Mouse (Mus musculus) CH12.LX (cell line): ENCODE data around the gene Icmt. TPM values are rescaled to one million over a fixed set of nuclear protein-coding genes. Genes with fewer than 3 reads are reported as not detected.

ENCODE experiments used
- DNase-seq: peaks from one replicate; pipeline ENCODE4 v3.0.0-alpha.2; 2013; ENCODE audit errors: extremely low read depth
- H3K27ac ChIP-seq: 2 replicates; pipeline ENCODE4 v1.5.1; 2012; ENCODE audit warnings: low read depth, mild to moderate bottlenecking, control low read depth, moderate library complexity; ENCODE audit not compliant: insufficient read depth
- H3K27me3 ChIP-seq: replicated peaks from 2 replicates; pipeline ENCODE3; 2012; ENCODE audit warnings: inconsistent platforms
- H3K36me3 ChIP-seq, 2 experiments: replicated peaks in 1 of 2; 2 replicates each; pipeline versions ENCODE3 to v1.6.1; 2012; ENCODE audit warnings: inconsistent platforms in 1 of 2, low read length in 1 of 2, mild to moderate bottlenecking in 1 of 2, mixed read lengths in 1 of 2, moderate library complexity in 1 of 2; ENCODE audit not compliant: control insufficient read depth in 1 of 2, insufficient read depth in 1 of 2
- H3K4me1 ChIP-seq, 2 experiments: 2 replicates each; pipeline ENCODE4 v1.6.1; 2012; ENCODE audit warnings: inconsistent platforms in 1 of 2, moderate library complexity in 1 of 2; ENCODE audit not compliant: insufficient read depth in 2 of 2, control insufficient read depth in 1 of 2
- H3K4me2 ChIP-seq: 2 replicates; pipeline ENCODE4 v1.6.1; 2012; ENCODE audit warnings: low read depth, mild to moderate bottlenecking, control low read depth; ENCODE audit not compliant: poor library complexity, insufficient read depth, severe bottlenecking
- H3K4me3 ChIP-seq, 3 experiments: fragments of 150-350 bp in 1 of 3; sonication (generic) in 1 of 3; replicated peaks in 1 of 3; 2 replicates each; pipeline versions ENCODE3 to v1.5.1; 2011 to 2012; ENCODE audit warnings: low read depth in 2 of 3, low read length in 2 of 3, mild to moderate bottlenecking in 2 of 3, moderate library complexity in 2 of 3, control low read depth in 1 of 3, improper control_type of control experiment in 1 of 3, inconsistent platforms in 1 of 3, mixed read lengths in 1 of 3; ENCODE audit not compliant: poor library complexity in 1 of 3
- H3K79me2 ChIP-seq: replicated peaks from 2 replicates; pipeline ENCODE4 v1.6.1; 2012; ENCODE audit warnings: mild to moderate bottlenecking, moderate library complexity; ENCODE audit not compliant: control insufficient read depth, poor library complexity, insufficient read depth, severe bottlenecking; ENCODE audit errors: extremely low read depth
- H3K9ac ChIP-seq: 2 replicates; pipeline ENCODE4 v1.6.1; 2012; ENCODE audit warnings: low read depth, mild to moderate bottlenecking, control low read depth, moderate library complexity; ENCODE audit not compliant: insufficient read depth
- H3K9me3 ChIP-seq: replicated peaks from 2 replicates; pipeline ENCODE3; 2012; ENCODE audit warnings: low read length, inconsistent platforms, mixed read lengths
- CHD1 ChIP-seq: IDR thresholded peaks from 2 replicates; pipeline ENCODE4 v1.6.1; 2012; ENCODE audit warnings: low read depth, low read length, improper control_type of control experiment, inconsistent platforms
- CTCF ChIP-seq, 2 experiments: IDR thresholded peaks in 1 of 2; conservative IDR thresholded peaks in 1 of 2; 2 replicates each; pipeline ENCODE4 v1.5.1; 2011 to 2012; ENCODE audit warnings: low read depth in 2 of 2, low read length in 2 of 2, improper control_type of control experiment in 1 of 2, inconsistent platforms in 1 of 2, mild to moderate bottlenecking in 1 of 2, moderate library complexity in 1 of 2
- E2F4 ChIP-seq: IDR thresholded peaks from 2 replicates; pipeline ENCODE4 v1.6.1; 2011; ENCODE audit warnings: low read depth, low read length, improper control_type of control experiment; ENCODE audit not compliant: insufficient replicate concordance
- ETS1 ChIP-seq: conservative IDR thresholded peaks from 2 replicates; pipeline ENCODE4 v1.6.1; 2012; ENCODE audit warnings: low read depth, mild to moderate bottlenecking, inconsistent platforms, low read length, improper control_type of control experiment, moderate library complexity
- GABPA ChIP-seq: IDR thresholded peaks from 2 replicates; pipeline ENCODE4 v1.6.1; 2012; ENCODE audit warnings: low read depth, low read length, improper control_type of control experiment, inconsistent platforms; ENCODE audit not compliant: insufficient replicate concordance
- JUN ChIP-seq: IDR thresholded peaks from 2 replicates; pipeline ENCODE4 v1.6.1; 2011; ENCODE audit warnings: low read depth, mild to moderate bottlenecking, low read length, improper control_type of control experiment, moderate library complexity; ENCODE audit not compliant: insufficient read depth
- JUND ChIP-seq: conservative IDR thresholded peaks from 2 replicates; pipeline ENCODE4 v1.6.1; 2011; ENCODE audit warnings: low read depth, low read length, improper control_type of control experiment
- MAFK ChIP-seq: IDR thresholded peaks from 2 replicates; pipeline ENCODE4 v1.6.1; 2011; ENCODE audit warnings: low read length, improper control_type of control experiment; ENCODE audit not compliant: insufficient replicate concordance
- MAX ChIP-seq: IDR thresholded peaks from 2 replicates; pipeline ENCODE4 v1.6.1; 2011; ENCODE audit warnings: low read length, improper control_type of control experiment
- MAZ ChIP-seq: IDR thresholded peaks from 2 replicates; pipeline ENCODE4 v1.6.1; 2012; ENCODE audit warnings: low read depth, mild to moderate bottlenecking, inconsistent platforms, low read length, improper control_type of control experiment, moderate library complexity
- MXI1 ChIP-seq: IDR thresholded peaks from 2 replicates; pipeline ENCODE4 v1.6.1; 2011; ENCODE audit warnings: mild to moderate bottlenecking, low read depth, low read length, improper control_type of control experiment
- MYC ChIP-seq: IDR thresholded peaks from 2 replicates; pipeline ENCODE4 v1.6.1; 2011; ENCODE audit warnings: low read depth, mild to moderate bottlenecking, improper control_type of control experiment, low read length
- NELFE ChIP-seq: IDR thresholded peaks from 2 replicates; pipeline ENCODE4 v1.6.1; 2011; ENCODE audit warnings: low read depth, low read length, improper control_type of control experiment
- NRF1 ChIP-seq: IDR thresholded peaks from 2 replicates; pipeline ENCODE4 v1.6.1; 2014; ENCODE audit warnings: low read depth, mild to moderate bottlenecking, inconsistent platforms, low read length, improper control_type of control experiment, moderate library complexity
- POLR2A ChIP-seq: IDR thresholded peaks from 2 replicates; pipeline ENCODE4 v1.6.1; 2011; ENCODE audit warnings: low read depth, mild to moderate bottlenecking, improper control_type of control experiment, low read length
- RAD21 ChIP-seq: IDR thresholded peaks from 2 replicates; pipeline ENCODE4 v1.6.1; 2011; ENCODE audit warnings: low read depth, mild to moderate bottlenecking, low read length, improper control_type of control experiment, moderate library complexity
- TCF12 ChIP-seq: IDR thresholded peaks from 2 replicates; pipeline ENCODE4 v1.6.1; 2014; ENCODE audit warnings: low read depth, mild to moderate bottlenecking, inconsistent platforms, low read length, improper control_type of control experiment
- UBTF ChIP-seq: IDR thresholded peaks from 2 replicates; pipeline ENCODE4 v1.6.1; 2012; ENCODE audit warnings: low read depth, mild to moderate bottlenecking, inconsistent platforms, low read length, improper control_type of control experiment, moderate library complexity
- ZC3H11A ChIP-seq: IDR thresholded peaks from 2 replicates; pipeline ENCODE4 v1.6.1; 2012; ENCODE audit warnings: low read depth, mild to moderate bottlenecking, inconsistent platforms, low read length, improper control_type of control experiment
- ZKSCAN1 ChIP-seq: IDR thresholded peaks from 2 replicates; pipeline ENCODE4 v1.6.1; 2012; ENCODE audit warnings: low read depth, inconsistent platforms, low read length, improper control_type of control experiment, borderline replicate concordance
- ZMIZ1 ChIP-seq: IDR thresholded peaks from 2 replicates; pipeline ENCODE4 v1.6.1; 2012; ENCODE audit warnings: low read depth, mild to moderate bottlenecking, inconsistent platforms, low read length, improper control_type of control experiment
- ZNF384 ChIP-seq: IDR thresholded peaks from 2 replicates; pipeline ENCODE4 v1.6.1; 2012; ENCODE audit warnings: low read depth, low read length, improper control_type of control experiment, inconsistent platforms
- dilution Hi-C: fragments of 300-500 bp; cut with MboI; formaldehyde crosslinking; loops from 2 replicates; pipeline ENCODE4 v1.14.3; 2020; ENCODE audit warnings: low sequenced_read_pairs; ENCODE audit not compliant: extremely low pct_unique_long_range_greater_than_20kb, extremely low pct_ligation_motif_present
- in situ Hi-C: fragments of 300-500 bp; cut with MboI; formaldehyde crosslinking; loops from 3 replicates; pipeline ENCODE4 v1.14.3; 2019; ENCODE audit warnings: low sequenced_read_pairs, low pct_ligation_motif_present, low pct_unique_long_range_greater_than_20kb, mixed read lengths
- polyA plus RNA-seq: library from polyadenylated mRNA; unstranded; fragments of >175 nt; gene quantifications from 2 replicates; pipeline ENCODE4 v1.2.1, GENCODE M21; 2012; ENCODE audit warnings: low read depth; ENCODE audit not compliant: insufficient read length
- total RNA-seq, 2 experiments: library from RNA; depleted of rRNA; stranded (reverse); fragments of 300-350 nt in 1 of 2; fragments of >200 nt in 1 of 2; gene quantifications; 2 replicates each; pipeline ENCODE4 v1.2.3; 2012 to 2014

Gene Icmt
- total and polyA plus RNA-seq, 3 experiments: 18.5 to 29.8 (median 21.5) TPM

DNA sequence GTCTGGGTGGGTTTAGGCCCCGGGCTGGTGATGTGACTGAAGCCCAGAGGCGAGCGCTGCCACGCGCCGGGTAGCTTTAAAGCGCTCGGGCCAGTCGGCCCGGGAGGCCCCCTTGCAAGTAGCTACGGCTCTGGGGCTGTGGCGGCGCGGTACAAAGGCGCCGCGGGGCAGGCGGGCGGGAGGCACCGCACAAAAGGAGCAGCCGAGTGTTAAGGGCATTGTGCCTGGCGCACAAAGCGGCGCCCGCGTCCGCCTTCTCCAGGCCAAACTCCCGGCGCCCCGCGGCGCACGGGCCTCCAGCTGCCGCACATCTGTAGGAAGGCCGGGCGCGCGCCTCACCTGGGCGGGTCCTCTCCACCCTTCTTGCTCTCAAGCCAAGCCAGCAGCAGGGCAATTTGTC, 6.6 kb upstream of the Icmt start:
- in situ Hi-C loops: loop anchor here (5.0 to 25.0 kb wide), 3 partner anchors 78 to 1822 kb away; no protein-coding TSS in a partner anchor
- H3K36me3 ChIP-seq: no peaks in the 10 kb centered on the region
- H3K9ac ChIP-seq: no peak overlapping the region
- peak overlapping the region; percentile 68 for H3K4me2 ChIP-seq
- H3K27ac ChIP-seq: no peak overlapping the region
- H3K27me3 ChIP-seq: peaks cover 65% of the 10 kb centered on the region
- H3K9me3 ChIP-seq: no peaks in the 10 kb centered on the region
- peaks cover 10 to 36% of the 10 kb centered on the region in 2 experiments for H3K4me1 ChIP-seq
- no peak for DNase-seq
- no peak for TF ChIP-seq E2F4
- peak; percentile 10; the same call in 1 of the 2 replicates for TF ChIP-seq TCF12
- no peak for TF ChIP-seq CHD1
- TF ChIP-seq UBTF: 0 out of 2 replicates have a peak, but pooled peaks have one; percentile 16
- TF ChIP-seq ZMIZ1: no peak
- TF ChIP-seq ZNF384: no peak
- TF ChIP-seq, all 38 proteins: peak for 2
- dilution Hi-C loops: no loop called here
- Histone ChIP-seq H3K79me2 (no peaks in the 10 kb centered on the region), H3K4me3 (peak overlapping the region in 1 of 3 experiments; percentile 9)

DNA sequence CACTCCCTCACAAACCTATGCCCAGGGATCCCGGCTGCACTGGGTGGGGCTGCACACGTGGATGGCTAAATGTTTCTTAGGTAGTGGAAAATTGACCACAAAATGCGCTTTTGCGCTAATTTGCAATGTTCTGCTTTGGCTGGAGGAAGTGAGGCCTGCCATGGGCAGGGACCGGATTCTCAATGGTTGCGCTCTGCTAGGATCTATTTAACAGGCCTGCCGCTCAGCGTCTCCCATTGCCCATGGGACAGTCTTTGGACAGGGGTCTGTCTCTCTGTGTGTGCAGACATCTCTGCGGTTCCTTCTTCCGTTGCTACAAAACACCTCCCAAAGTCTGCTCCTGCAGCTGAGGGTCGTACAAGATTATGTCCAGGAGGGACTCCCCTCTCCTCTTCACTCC, 6.0 kb upstream of the Icmt start:
- dilution Hi-C loops: no loop called here
- H3K27me3 ChIP-seq: peaks cover 65% of the 10 kb centered on the region

More for the DNA sequence above, 6.0 kb upstream of the Icmt start:
- H3K4me1 ChIP-seq: peaks cover 10 to 42% of the 10 kb centered on the region in 2 experiments
- no peak overlapping the region for H3K4me3 ChIP-seq
- in situ Hi-C loops: loop anchor here (5.0 to 25.0 kb wide), 3 partner anchors 79 to 1821 kb away; no protein-coding TSS in a partner anchor
- no peak for DNase-seq
- no peak for TF ChIP-seq MAFK
- no peak for TF ChIP-seq ZKSCAN1
- no peak for TF ChIP-seq MAZ
- TF ChIP-seq ZC3H11A: no peak
- TF ChIP-seq JUND: no peak
- no peak for TF ChIP-seq E2F4
- no peak for TF ChIP-seq ETS1
- TF ChIP-seq MXI1: 0 out of 2 replicates have a peak, but pooled peaks have one; percentile 25
- no peak for TF ChIP-seq GABPA
- TF ChIP-seq UBTF: no peak
- no peak for TF ChIP-seq CTCF (conservative IDR thresholded peaks at IDR 0.05 in 1 of 2, IDR thresholded peaks at IDR 0.05 in 1 of 2; ENCODE audit: low read depth in 2 of 2, low read length in 2 of 2)
- TF ChIP-seq MYC: 0 out of 2 replicates have a peak, but pooled peaks have one; percentile 35
- no peak for TF ChIP-seq TCF12
- no peak for TF ChIP-seq NELFE
- TF ChIP-seq POLR2A: no peak
- TF ChIP-seq MAX: 0 out of 2 replicates have a peak, but pooled peaks have one; percentile 11
- TF ChIP-seq RAD21: no peak
- no peak for TF ChIP-seq ZNF384
- no peak for TF ChIP-seq JUN
- no peak for TF ChIP-seq NRF1
- no peaks in the 10 kb centered on the region for H3K9me3 ChIP-seq
- no peaks in the 10 kb centered on the region for H3K79me2 ChIP-seq
- H3K36me3 ChIP-seq: no peaks in the 10 kb centered on the region
- H3K27ac ChIP-seq: no peak overlapping the region
- H3K4me2 ChIP-seq: peak overlapping the region; percentile 68; the same call in 1 of the 2 replicates
- H3K9ac ChIP-seq: no peak overlapping the region
